Mouse (Mus musculus): Measurements from ENCODE around the gene Sgca. TPM values are rescaled to one million over a fixed set of nuclear protein-coding genes. Genes with fewer than 3 reads are reported as not detected.

Sgca gene
- polyA plus RNA-seq, 1 experiment from 2014 or later: 0.96 TPM

DNA sequence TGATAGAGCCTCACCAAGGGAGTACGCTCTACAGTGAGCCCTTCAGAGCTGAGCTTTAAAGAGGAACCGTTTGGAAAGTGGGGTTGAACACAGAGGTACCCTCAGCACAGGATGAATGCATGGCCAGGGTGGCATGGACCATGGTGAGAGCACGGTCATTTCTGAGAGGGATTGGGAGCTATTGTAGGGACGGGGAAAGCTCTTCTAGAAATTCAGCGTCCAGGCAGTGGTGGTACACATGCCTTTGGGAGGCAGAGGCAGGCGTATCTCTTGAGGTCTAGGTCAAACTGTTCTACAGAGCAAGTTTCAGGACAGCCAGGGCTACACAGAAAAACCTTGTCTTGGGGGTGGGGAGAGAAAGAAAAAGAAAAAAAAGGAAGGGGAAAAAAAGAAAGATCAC lies 20.9 kb upstream of the Sgca start:
- Histone ChIP-seq H3K27ac (ENCODE audit: low read length) (peak overlapping the region; percentile 89), H3K4me2 (ENCODE audit: low read depth, low read length) (peak overlapping the region; percentile 66)

DNA sequence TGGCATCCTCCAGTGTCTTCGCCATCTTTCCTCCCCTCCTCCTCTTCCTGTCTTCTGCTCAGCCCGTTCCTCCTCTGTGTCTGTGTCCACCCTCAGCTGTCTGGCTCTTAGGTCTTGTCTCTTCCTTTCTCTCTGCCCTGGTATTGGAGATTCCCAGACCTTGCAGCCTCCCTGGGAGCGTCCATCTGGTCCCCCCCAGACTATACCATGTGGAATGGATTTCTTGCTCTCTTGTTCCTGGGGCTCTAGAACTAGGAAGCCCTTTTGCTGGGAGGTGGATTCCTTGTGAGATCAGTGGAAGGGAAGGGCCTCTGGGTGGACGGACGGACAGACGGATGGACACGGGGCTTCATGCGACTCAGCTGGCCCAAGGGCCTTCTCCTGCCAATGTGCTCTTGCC lies 20.0 kb upstream of the Sgca start:
- 70% methylated on average over 8 of the region's 8 CpGs for WGBS (ENCODE audit: insufficient replicate concordance)
- Histone ChIP-seq H3K9me3 (replicated peaks; ENCODE audit: control insufficient read depth, low read length) (no peaks in the 10 kb centered on the region), H3K27ac (ENCODE audit: low read length) (peak overlapping the region; percentile 58), H3K27me3 (ENCODE audit: control insufficient read depth, insufficient read depth, low read depth, low read length) (no peaks in the 10 kb centered on the region), H3K36me3 (ENCODE audit: control insufficient read depth, insufficient read depth) (peaks cover 9% of the 10 kb centered on the region), H3K9ac (ENCODE audit: low read depth, low read length) (peak overlapping the region; percentile 87), H3K4me1 (ENCODE audit: control insufficient read depth, low read depth, low read length) (peaks cover 92% of the 10 kb centered on the region), H3K4me3 (ENCODE audit: low read depth, low read length) (peak overlapping the region; percentile 84), H3K4me2 (ENCODE audit: low read depth, low read length) (peak overlapping the region; percentile 97)
- ATAC-seq (ENCODE audit: low read depth): no peak

More for the DNA sequence above, 20.9 kb upstream of the Sgca start:
- Histone ChIP-seq H3K27me3 (ENCODE audit: control insufficient read depth, insufficient read depth, low read depth, low read length) (no peaks in the 10 kb centered on the region), H3K4me3 (ENCODE audit: low read depth, low read length) (peak overlapping the region; percentile 56), H3K9ac (ENCODE audit: low read depth, low read length) (peak overlapping the region; percentile 65), H3K36me3 (ENCODE audit: control insufficient read depth, insufficient read depth) (peaks cover 16% of the 10 kb centered on the region), H3K9me3 (replicated peaks; ENCODE audit: control insufficient read depth, low read length) (no peaks in the 10 kb centered on the region), H3K4me1 (ENCODE audit: control insufficient read depth, low read depth, low read length) (peaks cover 98% of the 10 kb centered on the region)
- 54% methylated on average over 6 of the region's 6 CpGs for WGBS (ENCODE audit: insufficient replicate concordance)
- ATAC-seq (ENCODE audit: low read depth): no peak

DNA sequence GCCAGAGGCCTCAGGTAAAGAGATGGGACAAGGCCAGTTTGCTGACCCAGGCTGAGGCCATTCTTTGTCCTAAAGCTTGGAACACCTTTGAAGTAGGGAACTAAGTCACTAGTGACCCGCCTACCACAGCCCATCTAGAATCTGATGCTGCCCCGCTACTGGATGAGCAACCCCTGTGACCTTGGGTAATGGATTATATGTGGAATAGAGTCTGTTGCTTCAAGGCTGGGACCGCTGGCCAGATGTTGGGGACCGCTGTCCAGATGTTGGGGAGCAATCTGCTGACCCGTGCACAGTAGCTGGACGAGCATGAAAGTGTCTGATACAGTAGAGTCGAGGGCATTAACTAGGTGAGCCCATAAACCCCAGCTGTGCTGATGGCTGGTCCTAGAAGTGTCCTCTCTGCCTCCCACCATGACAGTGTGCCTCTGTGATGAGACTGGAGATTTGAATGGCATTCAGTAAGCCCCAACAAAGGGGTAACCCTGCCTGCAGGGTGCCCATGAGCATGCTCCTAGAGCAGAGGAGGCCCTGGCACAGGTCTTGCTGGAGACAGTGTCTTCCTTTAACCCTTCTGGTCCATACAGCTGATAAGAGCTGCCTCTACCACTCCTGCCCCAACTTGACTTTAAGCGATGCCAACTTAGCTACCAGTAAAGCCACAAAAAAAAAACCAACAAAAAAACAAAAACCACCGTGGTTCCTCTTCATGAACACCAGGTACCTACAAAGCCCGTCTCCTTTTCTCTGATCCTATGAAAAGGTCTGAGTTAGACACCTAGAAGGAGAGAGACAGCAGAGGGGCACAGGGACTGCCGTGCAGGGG lies 19.0 kb upstream of the Sgca start:
- no peak for ATAC-seq (ENCODE audit: low read depth)
- H3K27ac ChIP-seq (ENCODE audit: low read length): peak overlapping the region; percentile 58
- H3K4me3 ChIP-seq (ENCODE audit: low read depth, low read length): peak overlapping the region; percentile 84
- peak overlapping the region; percentile 97 for H3K4me2 ChIP-seq (ENCODE audit: low read depth, low read length)
- peak overlapping the region; percentile 87 for H3K9ac ChIP-seq (ENCODE audit: low read depth, low read length)
- no peaks in the 10 kb centered on the region for H3K9me3 ChIP-seq (replicated peaks; ENCODE audit: control insufficient read depth, low read length)
- peaks cover 9% of the 10 kb centered on the region for H3K36me3 ChIP-seq (ENCODE audit: control insufficient read depth, insufficient read depth)
- H3K4me1 ChIP-seq (ENCODE audit: control insufficient read depth, low read depth, low read length): peaks cover 88% of the 10 kb centered on the region
- H3K27me3 ChIP-seq (ENCODE audit: control insufficient read depth, insufficient read depth, low read depth, low read length): no peaks in the 10 kb centered on the region
- 42% methylated on average over 11 of the region's 11 CpGs for WGBS (ENCODE audit: insufficient replicate concordance)

DNA sequence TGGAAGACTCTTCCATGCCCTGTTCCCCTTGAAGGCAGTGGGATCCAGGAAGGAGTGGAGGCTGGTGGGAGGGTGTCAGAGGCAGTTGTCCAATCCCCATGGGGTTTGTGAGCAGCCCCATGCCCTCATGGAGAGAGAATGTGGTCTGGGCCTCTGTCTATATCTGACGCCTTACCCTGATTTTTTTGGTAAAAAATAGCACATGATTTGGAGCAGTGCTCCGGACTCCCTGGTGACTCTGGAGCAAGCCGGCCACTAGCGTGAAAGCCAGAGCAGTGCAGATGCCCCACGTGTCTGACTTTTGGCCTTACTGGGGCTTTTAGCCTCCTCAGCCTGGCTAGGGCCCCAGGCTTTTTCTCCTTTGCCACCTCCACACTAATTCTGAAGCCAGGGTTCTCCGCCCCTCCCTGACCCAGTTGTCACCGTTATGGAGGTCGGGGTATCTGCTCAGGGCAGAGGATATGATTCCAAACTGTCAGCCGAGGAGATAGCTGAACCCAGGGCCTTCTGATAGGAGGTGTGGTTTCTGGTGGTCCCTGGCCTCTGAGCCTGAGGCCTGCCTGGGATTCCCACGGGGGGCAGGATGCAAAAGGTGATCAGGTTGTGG lies 18.2 kb upstream of the Sgca start:
- H3K4me2 ChIP-seq (ENCODE audit: low read depth, low read length): peak overlapping the region; percentile 97
- no peaks in the 10 kb centered on the region for H3K9me3 ChIP-seq (replicated peaks; ENCODE audit: control insufficient read depth, low read length)
- peak overlapping the region; percentile 58 for H3K27ac ChIP-seq (ENCODE audit: low read length)
- H3K4me3 ChIP-seq (ENCODE audit: low read depth, low read length): peak overlapping the region; percentile 84
- WGBS (ENCODE audit: insufficient replicate concordance): 26% methylated on average over 10 of the region's 10 CpGs
- peak overlapping the region; percentile 87 for H3K9ac ChIP-seq (ENCODE audit: low read depth, low read length)
- peaks cover 1% of the 10 kb centered on the region for H3K36me3 ChIP-seq (ENCODE audit: control insufficient read depth, insufficient read depth)
- no peaks in the 10 kb centered on the region for H3K27me3 ChIP-seq (ENCODE audit: control insufficient read depth, insufficient read depth, low read depth, low read length)
- ATAC-seq (ENCODE audit: low read depth): no peak
- H3K4me1 ChIP-seq (ENCODE audit: control insufficient read depth, low read depth, low read length): peaks cover 88% of the 10 kb centered on the region

DNA sequence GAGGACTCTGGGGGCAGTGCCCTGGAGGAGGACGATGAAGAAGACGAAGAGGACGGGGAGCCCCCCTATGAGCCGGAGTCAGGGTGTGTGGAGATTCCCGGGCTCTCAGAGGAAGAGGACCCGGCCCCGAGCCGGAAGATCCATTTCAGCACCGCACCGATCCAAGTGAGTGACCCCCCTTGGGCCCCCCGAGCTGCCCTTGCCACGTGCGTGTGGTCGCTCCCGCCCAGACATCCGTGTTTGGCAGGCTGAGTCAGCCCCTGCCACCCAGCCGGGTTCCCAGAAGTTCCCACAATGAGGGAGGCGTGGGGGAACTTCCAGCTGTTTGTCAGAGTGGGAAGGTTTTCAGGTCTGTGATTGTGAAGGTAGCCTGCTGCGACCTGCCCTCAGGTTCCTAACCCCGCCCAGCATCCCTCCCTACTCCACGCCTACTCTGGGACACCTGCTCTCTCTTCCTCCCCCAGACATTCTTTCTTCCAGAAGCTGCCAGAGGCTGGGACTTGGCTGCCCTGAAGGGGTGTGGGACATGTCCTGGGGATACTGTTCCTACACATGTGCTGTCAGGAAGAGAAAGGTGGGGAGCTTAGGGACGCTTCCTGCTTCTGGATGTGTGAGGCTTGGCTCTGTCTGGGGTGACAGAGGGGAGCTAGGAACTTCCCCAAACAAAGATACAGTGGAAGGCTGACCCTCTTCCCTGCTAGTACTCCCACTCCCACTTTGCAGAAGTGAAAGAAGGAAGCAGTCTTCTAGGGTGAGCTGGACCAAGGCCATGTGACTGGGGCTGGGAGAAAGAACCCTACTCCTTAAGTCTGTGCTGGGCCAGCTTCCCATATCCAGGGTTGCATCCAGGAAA lies 16.9 kb upstream of the Sgca start:
- Histone ChIP-seq H3K9ac (ENCODE audit: low read depth, low read length) (peak overlapping the region; percentile 87), H3K27me3 (ENCODE audit: control insufficient read depth, insufficient read depth, low read depth, low read length) (no peaks in the 10 kb centered on the region), H3K9me3 (replicated peaks; ENCODE audit: control insufficient read depth, low read length) (no peaks in the 10 kb centered on the region), H3K4me2 (ENCODE audit: low read depth, low read length) (peak overlapping the region; percentile 97), H3K36me3 (ENCODE audit: control insufficient read depth, insufficient read depth) (no peaks in the 10 kb centered on the region; the same call in 1 of the 2 replicates), H3K4me3 (ENCODE audit: low read depth, low read length) (peak overlapping the region; percentile 84), H3K4me1 (ENCODE audit: control insufficient read depth, low read depth, low read length) (peaks cover 88% of the 10 kb centered on the region), H3K27ac (ENCODE audit: low read length) (peak overlapping the region; percentile 77)
- WGBS (ENCODE audit: insufficient replicate concordance): 3% methylated on average over 22 of the region's 22 CpGs
- no peak; the same call in 1 of the 2 replicates for ATAC-seq (ENCODE audit: low read depth)

DNA sequence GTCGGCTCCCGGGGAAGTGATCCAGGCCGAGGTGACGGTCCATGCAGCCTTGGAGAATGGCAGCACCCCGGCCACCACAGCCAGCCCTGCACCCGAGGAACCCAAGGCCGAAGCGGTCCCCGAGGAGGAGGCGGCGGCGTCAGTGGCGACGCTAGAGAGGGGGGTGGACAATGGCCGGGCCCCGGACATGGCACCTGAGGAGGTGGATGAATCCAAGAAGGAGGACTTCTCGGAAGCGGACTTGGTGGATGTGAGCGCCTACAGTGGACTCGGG lies 16.3 kb upstream of the Sgca start:
- ATAC-seq (ENCODE audit: low read depth): no peak
- 2% methylated on average over 20 of the region's 20 CpGs for WGBS (ENCODE audit: insufficient replicate concordance)
- Histone ChIP-seq H3K27ac (ENCODE audit: low read length) (peak overlapping the region; percentile 77), H3K4me2 (ENCODE audit: low read depth, low read length) (peak overlapping the region; percentile 97), H3K4me1 (ENCODE audit: control insufficient read depth, low read depth, low read length) (peaks cover 88% of the 10 kb centered on the region), H3K9me3 (replicated peaks; ENCODE audit: control insufficient read depth, low read length) (no peaks in the 10 kb centered on the region), H3K27me3 (ENCODE audit: control insufficient read depth, insufficient read depth, low read depth, low read length) (no peaks in the 10 kb centered on the region), H3K9ac (ENCODE audit: low read depth, low read length) (peak overlapping the region; percentile 87), H3K36me3 (ENCODE audit: control insufficient read depth, insufficient read depth) (no peaks in the 10 kb centered on the region; the same call in 1 of the 2 replicates), H3K4me3 (ENCODE audit: low read depth, low read length) (peak overlapping the region; percentile 84)

DNA sequence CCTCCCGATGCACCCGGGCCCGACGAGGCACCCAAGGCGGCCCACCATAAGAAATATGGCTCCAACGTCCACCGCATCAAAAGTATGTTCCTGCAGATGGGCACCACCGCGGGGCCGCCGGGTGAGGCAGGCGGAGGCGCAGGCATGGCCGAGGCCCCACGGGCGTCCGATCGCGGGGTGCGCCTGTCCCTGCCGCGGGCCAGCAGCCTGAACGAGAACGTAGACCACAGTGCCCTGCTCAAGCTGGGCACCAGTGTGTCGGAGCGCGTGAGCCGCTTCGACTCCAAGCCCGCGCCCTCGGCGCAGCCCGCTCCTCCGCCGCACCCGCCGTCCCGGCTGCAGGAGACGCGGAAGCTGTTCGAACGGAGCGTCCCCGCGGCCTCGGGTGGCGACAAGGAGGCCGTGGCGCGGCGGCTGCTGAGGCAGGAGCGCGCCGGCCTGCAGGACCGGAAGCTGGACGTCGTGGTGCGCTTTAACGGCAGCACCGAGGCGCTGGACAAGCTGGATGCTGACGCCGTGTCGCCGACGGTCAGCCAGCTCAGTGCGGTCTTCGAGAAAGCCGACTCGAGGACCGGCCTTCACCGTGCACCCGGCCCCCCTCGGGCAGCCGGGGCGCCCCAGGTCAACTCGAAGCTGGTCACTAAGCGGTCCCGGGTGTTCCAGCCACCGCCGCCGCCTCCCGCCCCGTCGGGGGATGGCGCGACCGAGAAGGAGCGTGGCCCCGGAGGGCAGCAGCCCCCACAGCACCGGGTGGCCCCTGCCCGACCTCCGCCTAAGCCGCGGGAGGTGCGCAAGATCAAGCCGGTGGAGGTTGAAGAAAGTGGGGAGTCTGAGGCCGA lies 15.7 kb upstream of the Sgca start:
- peaks cover 87% of the 10 kb centered on the region for H3K4me1 ChIP-seq (ENCODE audit: control insufficient read depth, low read depth, low read length)
- H3K9me3 ChIP-seq (replicated peaks; ENCODE audit: control insufficient read depth, low read length): no peaks in the 10 kb centered on the region
- under 1% methylated on average over 91 of the region's 99 CpGs for WGBS (ENCODE audit: insufficient replicate concordance)
- peak overlapping the region; percentile 97 for H3K4me2 ChIP-seq (ENCODE audit: low read depth, low read length)
- H3K9ac ChIP-seq (ENCODE audit: low read depth, low read length): peak overlapping the region; percentile 87
- H3K27ac ChIP-seq (ENCODE audit: low read length): peak overlapping the region; percentile 77
- no peaks in the 10 kb centered on the region; the same call in 1 of the 2 replicates for H3K36me3 ChIP-seq (ENCODE audit: control insufficient read depth, insufficient read depth)
- peak overlapping the region; percentile 84 for H3K4me3 ChIP-seq (ENCODE audit: low read depth, low read length)
- peak; percentile 15 for ATAC-seq (ENCODE audit: low read depth)
- no peaks in the 10 kb centered on the region for H3K27me3 ChIP-seq (ENCODE audit: control insufficient read depth, insufficient read depth, low read depth, low read length)

All from liver, embryonic 16.5 days (tissue).